Mouse (Mus musculus) heart, adult 2 months (tissue): Measurements from ENCODE around the gene Tmcc1. TPM values are rescaled to one million over a fixed set of nuclear protein-coding genes. Genes with fewer than 3 reads are reported as not detected.

ENCODE experiments used
- DNase-seq, 2 experiments: peaks; one replicate each; pipeline ENCODE4 v3.0.0; 2021
- H3K27ac ChIP-seq: fragments of 200-600 bp; 2 replicates; pipeline ENCODE4 v1.8.1; 2022
- H3K27me3 ChIP-seq: fragments of 200-500 bp; 2 replicates; pipeline ENCODE4 v1.6.1; 2012; ENCODE audit warnings: mild to moderate bottlenecking, low read length, inconsistent platforms, mixed read lengths; ENCODE audit not compliant: control insufficient read depth, insufficient read depth
- H3K36me3 ChIP-seq: fragments of 200-500 bp; 2 replicates; pipeline ENCODE4 v1.6.1; 2012; ENCODE audit warnings: low read length, inconsistent platforms; ENCODE audit not compliant: control insufficient read depth, insufficient read depth
- H3K4me1 ChIP-seq: fragments of 200-500 bp; 2 replicates; pipeline ENCODE4 v1.6.1; 2011; ENCODE audit warnings: low read length; ENCODE audit not compliant: control insufficient read depth, insufficient read depth
- H3K4me3 ChIP-seq: fragments of 200-600 bp; 2 replicates; pipeline ENCODE4 v1.8.1; 2022
- H3K79me2 ChIP-seq: fragments of 200-500 bp; replicated peaks from 2 replicates; pipeline ENCODE4 v1.6.1; 2012; ENCODE audit warnings: mild to moderate bottlenecking, inconsistent platforms, low read length, moderate library complexity, mixed read lengths; ENCODE audit not compliant: control insufficient read depth, insufficient read depth
- H3K9ac ChIP-seq: fragments of 200-500 bp; 2 replicates; pipeline ENCODE4 v1.6.1; 2012; ENCODE audit warnings: low read depth, mild to moderate bottlenecking, control low read depth, inconsistent platforms, low read length, mixed read lengths
- CTCF ChIP-seq: fragments of 200-600 bp; IDR thresholded peaks from 2 replicates; pipeline ENCODE4 v1.8.1; 2022; ENCODE audit warnings: antibody characterized with exemption, mild to moderate bottlenecking, moderate library complexity
- EP300 ChIP-seq: fragments of 200-500 bp; IDR thresholded peaks from 2 replicates; pipeline ENCODE4 v1.6.1; 2011; ENCODE audit warnings: low read depth, low read length, control low read depth; ENCODE audit not compliant: insufficient read depth
- POLR2A ChIP-seq: fragments of 200-500 bp; IDR thresholded peaks from 2 replicates; pipeline ENCODE4 v1.6.1; 2011; ENCODE audit warnings: mild to moderate bottlenecking, low read depth, low read length, control low read depth; ENCODE audit not compliant: insufficient read depth
- WGBS: fragments of 180-500 bp; shearing (Covaris S2); methylation state at CpG from one replicate; pipeline ENCODE4 v1.1.7; 2018; 5-methylcytosine and 5-hydroxymethylcytosine counted together
- intact Hi-C: fragments of 180-260 bp; cut with DNase I; formaldehyde crosslinking; loops from one replicate; pipeline ENCODE4 v1.15.1; 2025
- polyA plus RNA-seq: library from polyadenylated mRNA; depleted of rRNA; stranded (reverse); fragments of >200 nt; gene quantifications from 2 replicates; pipeline ENCODE4 v1.2.3, GENCODE M21; 2012
- total RNA-seq, 2 experiments: library from RNA; stranded (reverse); gene quantifications; 2 replicates each; pipeline ENCODE4 v1.2.3; 2021

The Tmcc1 gene
- total and polyA plus RNA-seq, 3 experiments: 16.7 to 33.8 (median 32.1) TPM

- Histone ChIP-seq H3K9ac (no peak overlapping the region), H3K4me1 (peaks cover 34% of the 10 kb centered on the region), H3K36me3 (no peaks in the 10 kb centered on the region), H3K27ac (peak overlapping the region; percentile 65), H3K4me3 (no peak overlapping the region), H3K27me3 (no peaks in the 10 kb centered on the region), H3K79me2 (no peaks in the 10 kb centered on the region)
- intact Hi-C loops: loop anchor here (10.0 kb wide), 1 partner anchor 768 kb away; no protein-coding TSS in a partner anchor
- TF ChIP-seq CTCF (no peak), EP300 (no peak), POLR2A (no peak)
- WGBS: 77% methylated on average over 12 of the region's 12 CpGs
- DNase-seq: peak in 1 of 2 experiments; percentile 26
These were observed 190.8 kb downstream of the Tmcc1 start for GRCm38 (mm10) chr6:116002311-116003104.

- Histone ChIP-seq H3K9ac (no peak overlapping the region), H3K4me1 (peaks cover 36% of the 10 kb centered on the region), H3K79me2 (no peaks in the 10 kb centered on the region), H3K36me3 (no peaks in the 10 kb centered on the region; the same call in 1 of the 2 replicates), H3K27ac (no peak overlapping the region), H3K27me3 (no peaks in the 10 kb centered on the region), H3K4me3 (no peak overlapping the region)
- WGBS: 92% methylated on average over 5 of the region's 5 CpGs
- no peak for DNase-seq
- TF ChIP-seq CTCF: no peak
- intact Hi-C loops: loop anchor here (10.0 kb wide), 1 partner anchor 766 kb away; no protein-coding TSS in a partner anchor
These were observed 192.4 kb downstream of the Tmcc1 start for GRCm38 (mm10) chr6:116000851-116001250.

GRCm38 (mm10) chr6:115999227-115999626 lies 194.1 kb downstream of the Tmcc1 start:
- peaks cover 32% of the 10 kb centered on the region for H3K4me1 ChIP-seq
- H3K36me3 ChIP-seq: no peaks in the 10 kb centered on the region; the same call in 1 of the 2 replicates
- peak overlapping the region; percentile 70 for H3K27ac ChIP-seq
- no peak for DNase-seq
- WGBS: 85% methylated on average over 2 of the region's 2 CpGs
- H3K27me3 ChIP-seq: no peaks in the 10 kb centered on the region
- H3K9ac ChIP-seq: no peak overlapping the region
- H3K79me2 ChIP-seq: 0 out of 2 replicates have a peak, but pooled peaks cover 1% of the 10 kb centered on the region
- H3K4me3 ChIP-seq: no peak overlapping the region
- intact Hi-C loops: no loop called here
- TF ChIP-seq EP300 (no peak), CTCF (no peak)

GRCm38 (mm10) chr6:115998758-115999157 lies 194.5 kb downstream of the Tmcc1 start:
- H3K4me3 ChIP-seq: no peak overlapping the region
- H3K9ac ChIP-seq: no peak overlapping the region
- 66% methylated on average over 7 of the region's 7 CpGs for WGBS
- no peaks in the 10 kb centered on the region for H3K27me3 ChIP-seq
- intact Hi-C loops: no loop called here
- no peak for DNase-seq
- H3K27ac ChIP-seq: peak overlapping the region; percentile 70
- peaks cover 29% of the 10 kb centered on the region for H3K4me1 ChIP-seq
- TF ChIP-seq EP300 (no peak), CTCF (no peak), POLR2A (no peak)
- H3K79me2 ChIP-seq: 0 out of 2 replicates have a peak, but pooled peaks cover 1% of the 10 kb centered on the region
- H3K36me3 ChIP-seq: no peaks in the 10 kb centered on the region; the same call in 1 of the 2 replicates

GRCm38 (mm10) chr6:115997726-115998311 lies 195.5 kb downstream of the Tmcc1 start:
- no peaks in the 10 kb centered on the region; the same call in 1 of the 2 replicates for H3K36me3 ChIP-seq
- H3K27ac ChIP-seq: peak overlapping the region; percentile 91
- H3K79me2 ChIP-seq: peaks cover 6% of the 10 kb centered on the region
- DNase-seq: no peak
- peaks cover 26% of the 10 kb centered on the region for H3K4me1 ChIP-seq
- WGBS: 46% methylated on average over 3 of the region's 3 CpGs
- no peaks in the 10 kb centered on the region for H3K27me3 ChIP-seq
- no peak overlapping the region for H3K4me3 ChIP-seq
- peak overlapping the region; percentile 3; the same call in 1 of the 2 replicates for H3K9ac ChIP-seq
- TF ChIP-seq EP300 (no peak), CTCF (0 out of 2 replicates have a peak, but pooled peaks have one; percentile 6), POLR2A (no peak)
- intact Hi-C loops: no loop called here
